Mouse (Mus musculus) thymus, postnatal 36 days (tissue): ENCODE data around the gene Boc.

Experiments used
- DNase-seq, 2 experiments: peaks; one replicate each; pipeline ENCODE4 v3.0.0; 2022; ENCODE audit warnings: mixed read lengths in 2 of 2

Gene Boc

GRCm38 (mm10) chr16:44526689-44527088 lies 32.0 kb downstream of the Boc start:
- DNase-seq = no peak

GRCm38 (mm10) chr16:44526044-44526443 lies 32.7 kb downstream of the Boc start:
- no peak for DNase-seq

GRCm38 (mm10) chr16:44523595-44523994 lies 35.1 kb downstream of the Boc start:
- DNase-seq = no peak

GRCm38 (mm10) chr16:44516498-44516897 lies 42.2 kb downstream of the Boc start:
- no peak for DNase-seq

GRCm38 (mm10) chr16:44510521-44511213 lies 48.0 kb downstream of the Boc start:
- DNase-seq = no peak

- no peak for DNase-seq
Observed at GRCm38 (mm10) chr16:44509458-44510344, 49.0 kb downstream of the Boc start.

GRCm38 (mm10) chr16:44508772-44509171 lies 49.9 kb downstream of the Boc start:
- no peak for DNase-seq

- DNase-seq = no peak
Observed at GRCm38 (mm10) chr16:44508025-44508424, 50.7 kb downstream of the Boc start.

GRCm38 (mm10) chr16:44507027-44507929 lies 51.4 kb downstream of the Boc start:
- no peak for DNase-seq

- DNase-seq = no peak
Observed at GRCm38 (mm10) chr16:44505243-44505642, 53.5 kb downstream of the Boc start.

GRCm38 (mm10) chr16:44502895-44503575 lies 55.7 kb downstream of the Boc start:
- no peak for DNase-seq

- DNase-seq = no peak
Observed at GRCm38 (mm10) chr16:44502325-44502724, 56.4 kb downstream of the Boc start.

- no peak for DNase-seq
Observed at GRCm38 (mm10) chr16:44501783-44502182, 56.9 kb downstream of the Boc start.

GRCm38 (mm10) chr16:44498447-44498846 lies 60.2 kb downstream of the Boc start:
- no peak for DNase-seq

- no peak for DNase-seq
Observed at GRCm38 (mm10) chr16:44496971-44497464, 61.7 kb downstream of the Boc start.

- DNase-seq = no peak
Observed at GRCm38 (mm10) chr16:44494441-44495108, 64.1 kb downstream of the Boc start.

- no peak for DNase-seq
Observed at GRCm38 (mm10) chr16:44493868-44494267, 64.8 kb downstream of the Boc start.

GRCm38 (mm10) chr16:44492706-44493105 lies 66.0 kb downstream of the Boc start:
- no peak for DNase-seq

- DNase-seq = no peak
Observed at GRCm38 (mm10) chr16:44492151-44492550, 66.5 kb downstream of the Boc start.

GRCm38 (mm10) chr16:44491051-44491450 lies 67.6 kb downstream of the Boc start:
- no peak for DNase-seq

GRCm38 (mm10) chr16:44487194-44487593 lies 71.5 kb downstream of the Boc start:
- no peak for DNase-seq

- no peak for DNase-seq
Observed at GRCm38 (mm10) chr16:44486612-44487011, 72.1 kb downstream of the Boc start.
